Mouse (Mus musculus): Measurements from ENCODE around the gene Aunip. TPM values are rescaled to one million over a fixed set of nuclear protein-coding genes. Genes with fewer than 3 reads are reported as not detected.

The Aunip gene
- polyA plus RNA-seq (2014; fragmentation: Illumina TruSeq; extraction: RNeasy Lipid Tissue Mini Kit (QIAGEN cat#74804); ENCODE audit: low read depth, low replicate concordance), result not detected

GRCm38 (mm10) chr4:134510845-134511411, at the start of gene Aunip:
TSS of gene Aunip (plus strand) at chr4:134510999.

DNA sequence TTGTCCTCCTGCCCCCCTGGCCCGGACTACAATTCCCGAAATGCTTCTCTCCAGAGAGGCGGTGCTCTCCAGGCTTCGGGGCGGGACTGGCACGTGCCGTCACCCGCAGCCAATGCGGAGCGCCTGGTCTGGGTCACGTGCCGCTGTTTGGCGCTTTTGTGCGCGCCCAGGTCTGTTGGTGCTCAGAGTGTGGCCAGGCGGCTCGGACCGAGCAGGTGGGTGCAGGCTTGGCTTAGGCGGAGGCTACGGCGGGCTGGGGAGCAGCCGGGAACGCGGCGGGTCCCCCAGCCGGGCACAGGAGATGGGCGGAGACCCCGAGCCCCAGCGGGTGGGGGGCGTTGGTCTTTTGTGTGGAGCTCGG, 42.6 kb upstream of the Aunip start, which contains the start of gene Stmn1:
TSS of gene Stmn1 (plus strand) at position 106 of the 361 bp plus-strand sequence.

DNA sequence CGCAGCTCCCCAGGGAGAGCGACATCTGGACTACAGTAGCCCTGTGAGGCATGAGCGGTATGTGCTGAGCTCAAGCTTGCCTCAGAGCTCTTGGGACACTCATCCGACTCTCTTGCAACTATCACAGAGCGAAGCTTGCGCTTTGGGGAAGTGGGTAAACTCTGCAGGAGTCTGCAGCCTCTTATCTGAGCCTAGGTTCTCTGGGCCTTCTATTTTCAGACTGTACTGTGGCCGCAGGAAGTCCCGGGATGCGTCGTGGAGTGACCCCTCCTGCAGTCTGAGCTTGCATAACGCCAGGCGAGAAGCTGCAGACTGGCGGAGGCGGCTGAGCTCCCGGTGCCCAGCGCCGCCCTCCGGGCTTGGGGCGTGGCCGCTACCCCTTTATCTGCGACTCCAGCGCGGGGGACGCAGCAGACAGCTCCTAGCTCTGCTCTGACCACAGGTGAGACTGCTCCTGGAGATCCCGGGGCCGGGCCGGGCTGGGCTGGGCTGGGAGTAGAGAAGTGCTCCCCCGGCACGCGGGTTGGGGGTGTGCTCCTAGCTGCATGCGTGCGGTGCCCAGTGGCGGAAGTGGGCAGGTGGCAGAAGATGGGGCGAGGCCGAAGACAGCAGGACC, 14.1 kb upstream of the Aunip start, which contains the start of gene Paqr7:
TSS of gene Paqr7 (plus strand) at position 103 of the 616 bp plus-strand sequence.

DNA sequence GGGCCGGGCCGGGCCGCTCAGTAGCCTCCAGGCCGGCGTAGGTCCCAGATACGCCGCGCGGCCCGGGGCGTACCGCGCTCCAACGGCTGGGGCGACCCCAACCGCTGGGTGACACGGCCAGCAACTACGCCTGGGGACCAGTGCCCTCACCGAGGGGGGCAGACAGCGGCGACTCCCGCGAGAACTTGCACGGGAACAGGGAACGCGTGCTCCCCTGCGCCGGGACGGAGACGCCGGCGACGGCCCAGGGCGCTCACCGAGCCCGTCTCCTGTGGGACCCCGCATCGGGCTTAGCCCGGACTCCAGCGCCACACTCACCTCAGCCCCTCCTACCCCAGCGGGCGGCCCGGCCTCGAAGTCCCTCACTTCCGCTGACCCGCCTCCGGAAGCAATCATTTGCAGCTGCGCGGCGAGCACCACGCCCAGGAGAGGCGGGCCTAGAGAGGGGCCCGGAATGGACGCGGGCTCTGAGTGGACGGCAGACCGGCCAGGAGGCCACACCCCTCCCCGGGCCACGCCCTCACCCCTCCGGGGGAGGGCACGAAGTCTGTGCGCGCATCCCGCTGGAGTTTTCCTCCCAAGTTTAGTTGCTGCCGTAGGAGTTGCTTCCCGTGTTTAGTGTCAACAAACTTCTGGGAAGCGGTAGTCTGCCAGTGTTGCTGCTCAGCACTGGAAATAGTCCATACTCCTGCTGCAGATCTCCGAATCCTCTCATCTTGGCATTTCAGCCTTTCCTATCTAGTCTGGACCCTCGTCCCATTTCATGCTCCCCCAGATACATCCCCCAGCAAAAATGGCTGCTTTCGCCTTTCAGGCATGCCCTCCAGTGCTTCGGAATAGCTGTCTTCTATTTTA, 24.4 kb downstream of the Aunip start, which contains the start of gene Mtfr1l:
TSS of gene Mtfr1l (minus strand) at position 456 of the 855 bp plus-strand sequence.

GRCm38 (mm10) chr4:134551494-134552316, 40.9 kb downstream of the Aunip start, which contains the start of gene Selenon:
TSS of gene Selenon (minus strand) at chr4:134552166.

Other genes starting within 250 kb of the Aunip start
- 8.1 TPM for gene Pdik1l, start 223.1 kb upstream of the Aunip start, polyA plus RNA-seq (2014; fragmentation: Illumina TruSeq; extraction: RNeasy Lipid Tissue Mini Kit (QIAGEN cat#74804); ENCODE audit: low read depth, low replicate concordance)
- gene Trim63, start 195.9 kb upstream of the Aunip start, polyA plus RNA-seq (2014; fragmentation: Illumina TruSeq; extraction: RNeasy Lipid Tissue Mini Kit (QIAGEN cat#74804); ENCODE audit: low read depth, low replicate concordance), result not detected
- not detected for gene Slc30a2, start 167.8 kb upstream of the Aunip start, polyA plus RNA-seq (2014; fragmentation: Illumina TruSeq; extraction: RNeasy Lipid Tissue Mini Kit (QIAGEN cat#74804); ENCODE audit: low read depth, low replicate concordance)
- 0.19 TPM for gene Extl1, start 127.1 kb upstream of the Aunip start, polyA plus RNA-seq (2014; fragmentation: Illumina TruSeq; extraction: RNeasy Lipid Tissue Mini Kit (QIAGEN cat#74804); ENCODE audit: low read depth, low replicate concordance)
- 47.7 TPM for gene Pafah2, start 114.7 kb upstream of the Aunip start, polyA plus RNA-seq (2014; fragmentation: Illumina TruSeq; extraction: RNeasy Lipid Tissue Mini Kit (QIAGEN cat#74804); ENCODE audit: low read depth, low replicate concordance)
- 6.3 TPM for gene Stmn1, start 42.7 kb upstream of the Aunip start, polyA plus RNA-seq (2014; fragmentation: Illumina TruSeq; extraction: RNeasy Lipid Tissue Mini Kit (QIAGEN cat#74804); ENCODE audit: low read depth, low replicate concordance)
- 5.0 TPM for gene Paqr7, start 14.3 kb upstream of the Aunip start, polyA plus RNA-seq (2014; fragmentation: Illumina TruSeq; extraction: RNeasy Lipid Tissue Mini Kit (QIAGEN cat#74804); ENCODE audit: low read depth, low replicate concordance)
- gene Mtfr1l, start 24.4 kb downstream of the Aunip start, polyA plus RNA-seq (2014; fragmentation: Illumina TruSeq; extraction: RNeasy Lipid Tissue Mini Kit (QIAGEN cat#74804); ENCODE audit: low read depth, low replicate concordance), result 37.5 TPM
- gene Selenon, start 41.2 kb downstream of the Aunip start, polyA plus RNA-seq (2014; fragmentation: Illumina TruSeq; extraction: RNeasy Lipid Tissue Mini Kit (QIAGEN cat#74804); ENCODE audit: low read depth, low replicate concordance), result 0.69 TPM
- 0.87 TPM for gene Man1c1, start 193.3 kb downstream of the Aunip start, polyA plus RNA-seq (2014; fragmentation: Illumina TruSeq; extraction: RNeasy Lipid Tissue Mini Kit (QIAGEN cat#74804); ENCODE audit: low read depth, low replicate concordance)